Mouse (Mus musculus) lung, adult 2 months (tissue): ENCODE results near the gene Spon1.

Experiments
- CTCF ChIP-seq: fragments of 200-500 bp; IDR thresholded peaks from 2 replicates; pipeline ENCODE4 v1.5.1; 2011; ENCODE audit warnings: mild to moderate bottlenecking, low read length, control low read depth; ENCODE audit not compliant: insufficient read depth
- POLR2A ChIP-seq: fragments of 200-500 bp; IDR thresholded peaks from 2 replicates; pipeline ENCODE4 v1.6.1; 2011; ENCODE audit warnings: low read depth, mild to moderate bottlenecking, control low read depth, low read length, borderline replicate concordance; ENCODE audit errors: extremely low read depth

DNA sequence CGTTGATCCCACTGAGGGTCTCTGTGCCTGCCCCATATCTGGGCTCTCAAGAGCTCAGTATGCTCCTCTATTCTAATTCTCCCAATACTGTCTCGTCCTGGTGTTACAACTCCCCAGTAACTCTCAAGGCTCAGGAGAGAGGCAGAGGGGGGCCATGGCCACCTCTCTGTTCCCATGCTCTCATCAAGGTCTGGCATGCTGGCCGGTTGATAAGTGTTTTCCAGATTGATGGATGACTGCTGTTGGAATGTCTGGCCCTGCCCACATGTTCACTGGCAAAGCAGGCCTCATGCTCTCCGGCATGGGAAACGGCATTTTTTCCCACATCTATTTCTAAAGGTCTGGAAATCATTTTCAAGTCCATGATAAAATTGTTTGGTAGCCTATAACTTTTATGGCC is 29.4 kb downstream of the Spon1 start:
- no peak for TF ChIP-seq CTCF
- TF ChIP-seq POLR2A = no peak
